Mouse (Mus musculus): ENCODE results near the gene Agbl4. TPM values are rescaled to one million over a fixed set of nuclear protein-coding genes. Genes with fewer than 3 reads are reported as not detected.

Agbl4 gene
- polyA plus RNA-seq, 1 experiment, result not detected

GRCm38 (mm10) chr4:111332864-111333263, 935.4 kb downstream of the Agbl4 start:
- Histone ChIP-seq H3K4me3 (ENCODE audit: insufficient read depth, low read depth, low read length) (no peak overlapping the region), H3K4me1 (ENCODE audit: control insufficient read depth, insufficient read depth, low read length) (no peaks in the 10 kb centered on the region), H3K27ac (ENCODE audit: insufficient read depth, low read depth, low read length) (no peak overlapping the region)
- no peak for TF ChIP-seq POLR2A (IDR thresholded peaks at IDR 0.05; ENCODE audit: insufficient read depth, low read depth, low read length)
- TF ChIP-seq CTCF (IDR thresholded peaks at IDR 0.05; ENCODE audit: insufficient read depth, low read depth, low read length), result no peak
- 56% methylated on average over 4 of the region's 4 CpGs for WGBS

GRCm38 (mm10) chr4:111349965-111350364, 952.5 kb downstream of the Agbl4 start:
- H3K27ac ChIP-seq (ENCODE audit: insufficient read depth, low read depth, low read length), result no peak overlapping the region
- 38% methylated on average over 4 of the region's 4 CpGs for WGBS
- H3K4me3 ChIP-seq (ENCODE audit: insufficient read depth, low read depth, low read length), result no peak overlapping the region
- H3K4me1 ChIP-seq (ENCODE audit: control insufficient read depth, insufficient read depth, low read length), result no peaks in the 10 kb centered on the region
- TF ChIP-seq POLR2A (IDR thresholded peaks at IDR 0.05; ENCODE audit: insufficient read depth, low read depth, low read length), result no peak
- no peak for TF ChIP-seq CTCF (IDR thresholded peaks at IDR 0.05; ENCODE audit: insufficient read depth, low read depth, low read length)

GRCm38 (mm10) chr4:111350615-111351525, 953.4 kb downstream of the Agbl4 start:
- Histone ChIP-seq H3K27ac (ENCODE audit: insufficient read depth, low read depth, low read length) (no peak overlapping the region), H3K4me3 (ENCODE audit: insufficient read depth, low read depth, low read length) (no peak overlapping the region), H3K4me1 (ENCODE audit: control insufficient read depth, insufficient read depth, low read length) (no peaks in the 10 kb centered on the region)
- 73% methylated on average over 6 of the region's 6 CpGs for WGBS
- TF ChIP-seq CTCF (IDR thresholded peaks at IDR 0.05; ENCODE audit: insufficient read depth, low read depth, low read length), result no peak
- TF ChIP-seq POLR2A (IDR thresholded peaks at IDR 0.05; ENCODE audit: insufficient read depth, low read depth, low read length), result no peak

GRCm38 (mm10) chr4:111356584-111357115, 959.2 kb downstream of the Agbl4 start:
- no peak overlapping the region for H3K27ac ChIP-seq (ENCODE audit: insufficient read depth, low read depth, low read length)
- no peak overlapping the region for H3K4me3 ChIP-seq (ENCODE audit: insufficient read depth, low read depth, low read length)
- no peaks in the 10 kb centered on the region for H3K4me1 ChIP-seq (ENCODE audit: control insufficient read depth, insufficient read depth, low read length)
- 88% methylated on average over 4 of the region's 4 CpGs for WGBS
- TF ChIP-seq CTCF (IDR thresholded peaks at IDR 0.05; ENCODE audit: insufficient read depth, low read depth, low read length), result no peak

GRCm38 (mm10) chr4:111357176-111357575, 959.7 kb downstream of the Agbl4 start:
- no peaks in the 10 kb centered on the region for H3K4me1 ChIP-seq (ENCODE audit: control insufficient read depth, insufficient read depth, low read length)
- H3K4me3 ChIP-seq (ENCODE audit: insufficient read depth, low read depth, low read length), result no peak overlapping the region
- TF ChIP-seq CTCF (IDR thresholded peaks at IDR 0.05; ENCODE audit: insufficient read depth, low read depth, low read length) (no peak), POLR2A (IDR thresholded peaks at IDR 0.05; ENCODE audit: insufficient read depth, low read depth, low read length) (no peak)
- WGBS, result 94% methylated on average over 3 of the region's 3 CpGs
- no peak overlapping the region for H3K27ac ChIP-seq (ENCODE audit: insufficient read depth, low read depth, low read length)

GRCm38 (mm10) chr4:111364199-111364598, 966.7 kb downstream of the Agbl4 start:
- Histone ChIP-seq H3K4me1 (ENCODE audit: control insufficient read depth, insufficient read depth, low read length) (no peaks in the 10 kb centered on the region), H3K4me3 (ENCODE audit: insufficient read depth, low read depth, low read length) (no peak overlapping the region), H3K27ac (ENCODE audit: insufficient read depth, low read depth, low read length) (no peak overlapping the region)
- TF ChIP-seq CTCF (IDR thresholded peaks at IDR 0.05; ENCODE audit: insufficient read depth, low read depth, low read length) (no peak), POLR2A (IDR thresholded peaks at IDR 0.05; ENCODE audit: insufficient read depth, low read depth, low read length) (no peak)
- WGBS, result 89% methylated on average over 2 of the region's 2 CpGs

- no peak overlapping the region for H3K4me3 ChIP-seq (ENCODE audit: insufficient read depth, low read depth, low read length)
- WGBS, result 81% methylated on average over 2 of the region's 2 CpGs
- H3K27ac ChIP-seq (ENCODE audit: insufficient read depth, low read depth, low read length), result no peak overlapping the region
- no peaks in the 10 kb centered on the region for H3K4me1 ChIP-seq (ENCODE audit: control insufficient read depth, insufficient read depth, low read length)
- TF ChIP-seq POLR2A (IDR thresholded peaks at IDR 0.05; ENCODE audit: insufficient read depth, low read depth, low read length) (no peak), CTCF (IDR thresholded peaks at IDR 0.05; ENCODE audit: insufficient read depth, low read depth, low read length) (no peak)
Observed at GRCm38 (mm10) chr4:111367771-111368170, 970.3 kb downstream of the Agbl4 start.

GRCm38 (mm10) chr4:111377159-111377558, 979.7 kb downstream of the Agbl4 start:
- no peak for TF ChIP-seq CTCF (IDR thresholded peaks at IDR 0.05; ENCODE audit: insufficient read depth, low read depth, low read length)
- TF ChIP-seq POLR2A (IDR thresholded peaks at IDR 0.05; ENCODE audit: insufficient read depth, low read depth, low read length), result no peak
- Histone ChIP-seq H3K27ac (ENCODE audit: insufficient read depth, low read depth, low read length) (no peak overlapping the region), H3K4me3 (ENCODE audit: insufficient read depth, low read depth, low read length) (no peak overlapping the region), H3K4me1 (ENCODE audit: control insufficient read depth, insufficient read depth, low read length) (no peaks in the 10 kb centered on the region)

GRCm38 (mm10) chr4:111378071-111378470, 980.6 kb downstream of the Agbl4 start:
- Histone ChIP-seq H3K27ac (ENCODE audit: insufficient read depth, low read depth, low read length) (no peak overlapping the region), H3K4me1 (ENCODE audit: control insufficient read depth, insufficient read depth, low read length) (no peaks in the 10 kb centered on the region), H3K4me3 (ENCODE audit: insufficient read depth, low read depth, low read length) (no peak overlapping the region)
- no peak for TF ChIP-seq CTCF (IDR thresholded peaks at IDR 0.05; ENCODE audit: insufficient read depth, low read depth, low read length)
- no peak for TF ChIP-seq POLR2A (IDR thresholded peaks at IDR 0.05; ENCODE audit: insufficient read depth, low read depth, low read length)
- 92% methylated on average over 3 of the region's 3 CpGs for WGBS

Measured in olfactory bulb, adult 2 months (tissue).